Mouse (Mus musculus) intestine, postnatal 0 days (tissue): ENCODE data around the gene Srp68. TPM values are rescaled to one million over a fixed set of nuclear protein-coding genes. Genes with fewer than 3 reads are reported as not detected.
A peak's percentile ranks its signal among the peaks of the same experiment; 100 is the strongest.

Experiments
- ATAC-seq: fragments of 200-750 bp; cut with Nextera tagmentation; 2 replicates; pipeline ENCODE4 v1.8.0; 2017; ENCODE audit warnings: mild to moderate bottlenecking, moderate TSS enrichment, moderate library complexity
- H3K27ac ChIP-seq: fragments of 300-500 bp; sonication (generic); 2 replicates; pipeline ENCODE4 v1.5.1; 2014; ENCODE audit warnings: mild to moderate bottlenecking, low read depth, low read length, moderate library complexity
- H3K27me3 ChIP-seq: fragments of 300-500 bp; sonication (generic); replicated peaks from 2 replicates; pipeline ENCODE4 v1.6.1; 2014; ENCODE audit warnings: low read length, mixed read lengths; ENCODE audit not compliant: control insufficient read depth, insufficient read depth
- H3K36me3 ChIP-seq: fragments of 300-500 bp; sonication (generic); 2 replicates; pipeline ENCODE4 v1.6.1; 2014; ENCODE audit warnings: mild to moderate bottlenecking, moderate library complexity; ENCODE audit not compliant: control insufficient read depth, insufficient read depth
- H3K4me1 ChIP-seq: fragments of 300-500 bp; sonication (generic); replicated peaks from 2 replicates; pipeline ENCODE4 v1.6.1; 2014; ENCODE audit warnings: antibody characterized with exemption, low read length, mixed read lengths; ENCODE audit not compliant: control insufficient read depth, insufficient read depth
- H3K4me2 ChIP-seq: fragments of 300-500 bp; sonication (generic); replicated peaks from 2 replicates; pipeline ENCODE4 v1.6.1; 2014; ENCODE audit warnings: low read depth, mild to moderate bottlenecking, moderate library complexity
- H3K4me3 ChIP-seq: fragments of 300-500 bp; sonication (generic); 2 replicates; pipeline ENCODE4 v1.5.1; 2014; ENCODE audit warnings: low read depth, low read length
- H3K9ac ChIP-seq: fragments of 300-500 bp; sonication (generic); 2 replicates; pipeline ENCODE4 v1.6.1; 2014; ENCODE audit warnings: mild to moderate bottlenecking, low read depth, low read length
- H3K9me3 ChIP-seq: fragments of 300-500 bp; sonication (generic); 2 replicates; pipeline ENCODE4 v1.6.1; 2016; ENCODE audit warnings: mixed run types; ENCODE audit not compliant: control insufficient read depth
- CTCF ChIP-seq: sonication (generic); IDR thresholded peaks from 2 replicates; pipeline ENCODE4 v1.5.1; 2016; ENCODE audit warnings: low read depth, mild to moderate bottlenecking, control low read depth, antibody characterized with exemption, moderate library complexity
- WGBS: fragments of 180-500 bp; shearing (Covaris S2); extraction: QIAGEN DNeasy Blood & Tissue Kit; methylation state at CpG from one replicate; pipeline ENCODE4 v1.1.7; 2014; 5-methylcytosine and 5-hydroxymethylcytosine counted together
- polyA plus RNA-seq: library from polyadenylated mRNA; unstranded; fragments of >200 nt; fragmentation: Nextera tagmentation; extraction: Ambion mirVana; gene quantifications from 2 replicates; pipeline ENCODE4 v1.2.1, GENCODE M21; 2015

The Srp68 gene
- polyA plus RNA-seq, 1 experiment from 2014 or later, result 45.2 TPM

DNA sequence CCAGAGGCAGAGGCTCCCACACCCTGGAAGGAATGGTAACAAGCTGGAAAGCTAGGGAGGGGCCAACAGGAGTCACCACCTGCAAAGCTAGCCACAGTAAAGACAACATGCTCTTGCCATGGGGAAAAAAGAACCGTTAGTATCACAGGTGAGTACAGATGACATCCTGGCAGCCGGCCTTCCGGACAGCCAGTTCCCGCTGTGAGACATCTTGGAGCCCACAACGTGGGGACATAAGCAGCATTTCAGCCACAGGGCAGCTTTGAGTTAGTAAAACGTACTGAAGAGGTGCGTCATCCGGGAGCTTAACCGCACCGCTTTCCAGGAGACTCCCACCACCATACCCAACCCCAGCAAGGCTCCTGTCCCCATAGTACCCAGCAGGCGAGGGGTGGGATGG, 24.2 kb upstream of the Srp68 start:
- no peak overlapping the region for H3K27ac ChIP-seq
- no peak for ATAC-seq
- H3K4me1 ChIP-seq, result 0 out of 2 replicates have a peak, but pooled peaks cover 4% of the 10 kb centered on the region
- peaks cover 68% of the 10 kb centered on the region for H3K36me3 ChIP-seq
- H3K27me3 ChIP-seq, result no peaks in the 10 kb centered on the region
- no peak overlapping the region for H3K4me3 ChIP-seq
- no peak for TF ChIP-seq CTCF
- no peaks in the 10 kb centered on the region for H3K9me3 ChIP-seq
- no peak overlapping the region for H3K9ac ChIP-seq
- 86% methylated on average over 11 of the region's 11 CpGs for WGBS
- no peak overlapping the region for H3K4me2 ChIP-seq

DNA sequence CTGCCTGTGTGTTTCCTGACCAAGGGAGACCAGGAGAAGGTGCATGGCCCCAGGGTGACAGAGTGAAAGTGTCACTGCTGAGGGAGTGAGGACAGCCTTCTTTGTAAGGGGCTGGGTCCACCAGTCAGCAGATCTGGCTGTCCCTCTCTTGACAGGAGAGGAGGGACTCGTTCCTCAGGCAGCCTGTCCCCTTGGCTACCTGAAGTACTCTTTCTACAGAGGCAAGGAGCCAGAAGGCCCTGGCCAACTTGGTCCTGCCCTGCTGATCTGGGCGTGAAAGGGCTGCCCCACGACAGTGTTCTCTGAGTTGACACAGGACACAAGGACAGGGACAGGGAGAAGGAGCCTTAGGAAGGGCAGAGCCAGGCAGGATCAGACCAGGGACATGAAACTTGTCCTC, 23.0 kb upstream of the Srp68 start:
- Histone ChIP-seq H3K9ac (no peak overlapping the region), H3K4me3 (no peak overlapping the region), H3K4me2 (no peak overlapping the region), H3K27ac (no peak overlapping the region), H3K36me3 (peaks cover 66% of the 10 kb centered on the region), H3K4me1 (0 out of 2 replicates have a peak, but pooled peaks cover 4% of the 10 kb centered on the region), H3K9me3 (no peaks in the 10 kb centered on the region), H3K27me3 (no peaks in the 10 kb centered on the region)
- no peak for TF ChIP-seq CTCF
- 67% methylated on average over 3 of the region's 3 CpGs for WGBS
- ATAC-seq, result no peak

DNA sequence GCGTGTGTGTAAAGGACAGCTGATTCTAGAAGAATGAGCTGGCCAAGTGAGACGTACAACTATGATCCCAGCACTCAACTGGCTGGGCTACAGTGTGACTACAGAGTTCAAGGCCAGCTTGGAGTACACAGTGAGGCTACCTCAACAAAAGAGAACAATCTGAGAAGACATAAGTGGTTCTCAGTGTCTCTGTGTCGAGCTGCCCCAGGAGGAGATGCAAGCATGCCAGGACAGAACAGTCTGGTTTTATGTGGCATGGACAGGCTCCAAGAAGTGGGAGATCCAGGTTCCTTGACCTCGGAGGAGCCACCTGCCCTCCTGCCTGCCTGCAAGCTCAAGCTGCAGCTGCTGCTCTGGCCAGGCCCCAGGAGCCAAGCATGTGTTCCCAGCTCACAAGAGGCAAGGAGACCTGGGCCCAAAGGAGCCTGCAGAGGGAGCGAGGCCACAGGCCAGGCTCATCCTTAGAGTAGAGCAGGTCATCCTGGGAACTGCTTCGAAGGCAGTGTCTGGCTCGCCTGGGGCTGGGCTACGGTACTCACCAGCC, 22.2 kb upstream of the Srp68 start:
- no peak overlapping the region for H3K4me3 ChIP-seq
- no peak for TF ChIP-seq CTCF
- no peak overlapping the region for H3K9ac ChIP-seq
- H3K9me3 ChIP-seq, result no peaks in the 10 kb centered on the region
- peaks cover 69% of the 10 kb centered on the region for H3K36me3 ChIP-seq
- ATAC-seq, result no peak
- H3K27ac ChIP-seq, result no peak overlapping the region
- WGBS, result 86% methylated on average over 8 of the region's 8 CpGs
- H3K4me2 ChIP-seq, result no peak overlapping the region
- H3K4me1 ChIP-seq, result 0 out of 2 replicates have a peak, but pooled peaks cover 4% of the 10 kb centered on the region
- no peaks in the 10 kb centered on the region for H3K27me3 ChIP-seq

DNA sequence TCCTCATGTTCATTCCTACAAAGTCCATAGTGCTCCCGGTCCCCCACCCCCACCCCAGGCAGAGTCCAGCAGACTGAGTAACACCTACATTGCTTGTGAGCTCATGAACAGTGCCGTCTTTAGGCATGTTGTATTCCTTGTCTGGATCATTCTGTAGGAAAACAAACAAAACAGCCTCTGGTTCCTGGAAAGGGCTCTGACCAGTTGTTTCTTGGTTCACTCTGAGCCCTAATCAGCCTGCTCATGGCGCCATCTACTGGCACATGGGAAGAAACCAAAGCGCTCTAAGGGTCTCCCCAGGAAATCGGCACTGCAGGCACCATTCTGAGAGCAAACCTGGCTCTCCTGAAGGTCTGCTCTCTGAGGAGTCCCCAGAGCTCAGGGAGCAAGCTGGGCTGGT, 20.3 kb upstream of the Srp68 start:
- TF ChIP-seq CTCF, result peak; percentile 92
- Histone ChIP-seq H3K9ac (no peak overlapping the region), H3K36me3 (peaks cover 66% of the 10 kb centered on the region), H3K4me3 (no peak overlapping the region), H3K4me2 (peak overlapping the region; percentile 7; the same call in 1 of the 2 replicates), H3K27me3 (no peaks in the 10 kb centered on the region), H3K9me3 (no peaks in the 10 kb centered on the region), H3K27ac (peak overlapping the region; percentile 73), H3K4me1 (0 out of 2 replicates have a peak, but pooled peaks cover 4% of the 10 kb centered on the region)
- 31% methylated on average over 5 of the region's 5 CpGs for WGBS
- peak; percentile 38; the same call in 1 of the 2 replicates for ATAC-seq

DNA sequence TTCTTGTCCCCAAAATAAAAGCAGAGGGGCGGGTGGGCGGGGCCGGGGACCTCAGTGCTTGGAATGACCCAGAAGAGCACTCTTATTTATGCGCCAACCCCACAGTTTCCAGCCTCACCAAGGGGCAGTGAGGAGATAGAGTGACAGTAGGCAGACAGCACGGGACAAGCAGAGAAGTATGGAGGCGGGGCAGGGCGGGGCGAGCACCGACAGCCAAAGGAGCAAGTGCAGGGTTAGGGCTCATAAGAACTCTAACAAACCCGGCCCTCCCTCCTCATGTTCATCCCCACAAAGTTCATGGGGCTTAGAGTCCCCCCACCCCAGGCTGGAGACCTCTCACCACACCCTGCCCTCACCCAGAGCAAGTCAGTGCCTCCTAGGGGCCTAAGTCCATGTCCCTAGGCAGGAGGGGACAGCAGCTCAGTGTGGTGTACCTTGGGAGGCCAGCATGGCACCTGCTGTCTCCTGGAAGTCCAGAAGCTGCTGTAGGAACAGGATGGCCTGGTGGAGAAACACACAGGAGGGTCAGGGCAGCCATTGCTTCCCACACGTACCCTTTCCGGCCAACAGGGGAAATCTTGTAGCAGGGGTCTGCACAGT, 19.6 kb upstream of the Srp68 start:
- 69% methylated on average over 12 of the region's 12 CpGs for WGBS
- H3K27ac ChIP-seq, result peak overlapping the region; percentile 73
- H3K4me3 ChIP-seq, result no peak overlapping the region
- H3K9me3 ChIP-seq, result no peaks in the 10 kb centered on the region
- peak overlapping the region; percentile 7; the same call in 1 of the 2 replicates for H3K4me2 ChIP-seq
- H3K4me1 ChIP-seq, result 0 out of 2 replicates have a peak, but pooled peaks cover 4% of the 10 kb centered on the region
- peaks cover 68% of the 10 kb centered on the region for H3K36me3 ChIP-seq
- TF ChIP-seq CTCF, result no peak
- peak; percentile 74 for ATAC-seq
- H3K27me3 ChIP-seq, result no peaks in the 10 kb centered on the region
- 0 out of 2 replicates have a peak overlapping the region, but pooled peaks have one; percentile 19 for H3K9ac ChIP-seq

DNA sequence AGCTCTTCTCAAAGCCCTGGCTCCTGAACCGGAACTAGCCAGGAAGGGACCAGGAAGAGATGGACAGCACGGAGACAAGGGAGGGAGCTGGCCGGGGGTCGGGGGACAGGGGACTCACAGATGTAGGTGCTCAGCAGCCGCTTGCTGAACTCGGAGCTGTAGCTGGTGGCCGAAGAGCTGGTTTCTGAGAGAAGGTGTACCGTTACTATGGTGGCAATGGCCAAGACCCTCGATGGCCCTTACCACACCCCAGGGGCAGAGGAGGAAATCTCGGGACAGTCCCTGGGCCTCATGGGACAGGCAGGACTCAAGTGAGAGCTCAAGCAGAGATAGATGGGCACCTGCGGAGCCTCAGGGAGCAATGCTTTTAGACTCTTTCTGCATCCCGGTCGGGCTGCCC, 18.4 kb upstream of the Srp68 start:
- TF ChIP-seq CTCF, result no peak
- no peak overlapping the region for H3K9ac ChIP-seq
- 94% methylated on average over 13 of the region's 13 CpGs for WGBS
- H3K9me3 ChIP-seq, result no peaks in the 10 kb centered on the region
- 0 out of 2 replicates have a peak, but pooled peaks cover 4% of the 10 kb centered on the region for H3K4me1 ChIP-seq
- ATAC-seq, result no peak
- H3K4me2 ChIP-seq, result no peak overlapping the region
- H3K27me3 ChIP-seq, result no peaks in the 10 kb centered on the region
- no peak overlapping the region for H3K27ac ChIP-seq
- peaks cover 66% of the 10 kb centered on the region for H3K36me3 ChIP-seq
- no peak overlapping the region for H3K4me3 ChIP-seq
